Mouse (Mus musculus): ENCODE results near the gene Fam92b.
A peak's percentile ranks its signal among the peaks of the same experiment; 100 is the strongest.

DNA sequence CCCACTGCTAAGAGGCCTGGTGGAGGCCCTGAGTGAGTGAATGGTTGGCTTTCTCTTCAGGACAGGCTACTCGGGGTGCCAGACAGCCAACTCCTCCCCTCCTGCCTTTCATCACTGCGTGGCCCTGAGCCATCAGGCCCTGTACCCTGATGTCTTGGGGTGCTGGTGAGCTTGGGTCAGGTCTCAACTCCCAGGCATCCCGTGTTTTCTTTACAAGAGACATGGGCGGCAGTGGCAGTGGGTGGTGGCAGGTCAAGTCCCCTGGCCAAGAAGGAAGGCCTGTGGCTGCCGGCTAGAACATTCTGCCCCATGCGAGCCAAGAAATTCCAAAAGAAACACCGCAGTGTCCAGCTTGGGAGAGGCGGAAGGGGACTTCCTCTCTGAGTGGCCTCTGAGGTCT is 9.2 kb upstream of the Fam92b start:
- TF ChIP-seq CTCF (IDR thresholded peaks at IDR 0.05) (no peak), EP300 (IDR thresholded peaks at IDR 0.05; ENCODE audit: insufficient read depth, low read depth, low read length) (peak; percentile 30; the same call in 1 of the 2 replicates), POLR2A (IDR thresholded peaks at IDR 0.05; ENCODE audit: insufficient read depth, low read depth, low read length) (no peak)

Data from heart, adult 2 months (tissue).